Mouse (Mus musculus): ENCODE data around the gene Zfp462. TPM values are rescaled to one million over a fixed set of nuclear protein-coding genes. Genes with fewer than 3 reads are reported as not detected.
"Not testable (repeated sequence)": the region's sequence is repeated elsewhere in the genome, so short reads cannot be mapped to it uniquely, and the experiment has no call there.

Gene Zfp462
- total RNA-seq (2021): 10 to 100 TPM; 34.7 to 37.7 TPM
- long read RNA-seq, experiment 1, partial matches to known transcripts: 1 of 1 reads
- long read RNA-seq, experiment 1, other reads (novel, unspliced or antisense): 0 of 1 reads
- long read RNA-seq, experiment 2, partial matches to known transcripts: 3 of 8 reads
- long read RNA-seq, experiment 2, other reads (novel, unspliced or antisense): 5 of 8 reads

DNA sequence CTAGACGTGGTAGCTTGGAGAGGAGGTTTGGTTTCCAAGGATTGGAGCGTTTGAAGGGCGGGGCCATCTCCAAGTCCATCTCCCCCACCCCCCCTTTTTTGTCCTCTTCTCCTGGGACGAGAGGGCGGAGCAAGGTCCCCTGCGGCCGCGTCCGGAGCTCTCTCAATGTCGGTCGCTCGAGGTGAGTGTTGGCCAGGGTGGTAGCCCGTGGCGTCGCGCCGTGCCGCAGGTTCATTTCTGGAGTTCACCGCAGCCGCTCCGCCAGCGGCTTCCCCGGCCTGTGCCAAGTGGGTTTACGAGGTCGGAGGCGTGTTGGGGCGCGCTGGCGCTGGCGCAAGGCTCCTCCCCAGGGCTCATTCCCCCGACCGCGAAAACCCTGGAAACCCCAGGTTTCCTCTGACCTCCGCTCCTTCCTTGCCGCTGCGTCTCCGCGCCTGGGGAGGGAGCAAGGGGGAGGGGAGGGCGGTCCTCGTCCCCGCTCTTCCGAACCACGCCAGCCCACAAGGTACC lies at the start of gene Zfp462:
Gene Zfp462, plus strand, starts transcription at position 128 of the 510 bp plus-strand sequence.
- DNase-seq (ENCODE audit: low spot score in 2 of 2): peak; percentile 55 to 68

DNA sequence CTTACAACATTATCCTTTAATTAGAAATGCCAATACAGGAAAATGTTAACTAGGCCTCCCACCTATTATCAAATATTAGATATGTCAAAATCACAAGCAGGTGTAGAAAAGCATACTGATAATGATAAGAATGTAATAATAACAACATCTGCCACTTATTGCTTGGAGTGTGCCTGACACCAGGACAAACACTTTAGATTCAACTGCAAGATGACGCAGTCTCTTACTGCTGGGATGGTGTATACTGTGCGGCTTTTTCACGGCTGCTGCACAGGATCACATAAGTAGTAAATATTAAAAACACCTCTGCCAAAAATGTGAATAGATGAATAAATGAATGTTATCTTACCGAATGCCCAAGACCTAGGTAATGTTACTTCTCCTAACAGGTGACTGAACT lies 48.8 kb upstream of the Zfp462 start:
- no peak for DNase-seq (ENCODE audit: low spot score in 2 of 2)

- DNase-seq (ENCODE audit: low spot score in 2 of 2): peak in 1 of 2 experiments; percentile 15
Measured at GRCm38 (mm10) chr4:54904641-54905040, 40.2 kb upstream of the Zfp462 start.

- DNase-seq (ENCODE audit: low spot score in 2 of 2): no peak
Measured at GRCm38 (mm10) chr4:54905399-54905953, 39.4 kb upstream of the Zfp462 start.

- peak in 1 of 2 experiments; percentile 34 for DNase-seq (ENCODE audit: low spot score in 2 of 2)
Measured at GRCm38 (mm10) chr4:54910300-54910699, 34.5 kb upstream of the Zfp462 start.

- no peak for DNase-seq (ENCODE audit: low spot score in 2 of 2)
Measured at GRCm38 (mm10) chr4:54918276-54918675, 26.6 kb upstream of the Zfp462 start.

- no peak for DNase-seq (ENCODE audit: low spot score in 2 of 2)
Measured at GRCm38 (mm10) chr4:54923386-54923785, 21.5 kb upstream of the Zfp462 start.

- no peak for DNase-seq (ENCODE audit: low spot score in 2 of 2)
Measured at GRCm38 (mm10) chr4:54924306-54924705, 20.5 kb upstream of the Zfp462 start.

- not testable (repeated sequence) for DNase-seq (ENCODE audit: low spot score in 2 of 2)
Measured at GRCm38 (mm10) chr4:54926456-54926855, 18.4 kb upstream of the Zfp462 start.

DNA sequence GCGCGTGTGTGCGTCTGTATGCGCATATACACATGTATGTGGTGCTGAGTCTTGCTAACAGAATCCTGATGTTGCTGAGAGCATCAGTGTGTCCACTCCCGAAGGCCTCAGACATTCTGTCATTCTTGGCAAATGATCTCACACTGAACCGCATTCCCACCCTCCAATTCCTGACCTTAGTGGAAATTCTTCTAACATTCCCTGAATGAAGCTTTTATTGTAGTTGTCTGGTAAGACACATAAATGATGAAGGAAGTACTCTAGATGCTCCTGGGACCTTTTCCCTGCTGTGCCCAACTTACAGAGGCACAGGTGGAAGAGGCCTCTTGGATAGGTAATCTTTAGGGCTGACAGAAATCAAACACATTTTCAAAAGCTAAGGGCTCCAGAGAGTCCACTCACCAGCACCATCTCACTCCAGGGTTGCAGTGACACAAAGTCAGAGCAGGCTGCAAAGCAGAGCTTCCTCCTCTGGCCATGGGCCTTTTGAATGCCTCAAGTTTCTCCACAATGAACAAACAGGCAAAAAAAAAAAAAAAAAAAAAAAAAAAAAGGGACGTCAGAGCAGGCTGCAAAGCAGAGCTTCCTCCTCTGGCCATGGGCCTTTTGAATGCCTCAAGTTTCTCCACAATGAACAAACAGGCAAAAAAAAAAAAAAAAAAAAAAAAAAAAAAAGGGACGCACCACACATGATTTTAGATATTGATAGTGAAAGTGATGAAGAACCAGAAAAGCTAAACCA lies 17.4 kb upstream of the Zfp462 start:
- DNase-seq (ENCODE audit: low spot score in 2 of 2): not testable (repeated sequence)

DNA sequence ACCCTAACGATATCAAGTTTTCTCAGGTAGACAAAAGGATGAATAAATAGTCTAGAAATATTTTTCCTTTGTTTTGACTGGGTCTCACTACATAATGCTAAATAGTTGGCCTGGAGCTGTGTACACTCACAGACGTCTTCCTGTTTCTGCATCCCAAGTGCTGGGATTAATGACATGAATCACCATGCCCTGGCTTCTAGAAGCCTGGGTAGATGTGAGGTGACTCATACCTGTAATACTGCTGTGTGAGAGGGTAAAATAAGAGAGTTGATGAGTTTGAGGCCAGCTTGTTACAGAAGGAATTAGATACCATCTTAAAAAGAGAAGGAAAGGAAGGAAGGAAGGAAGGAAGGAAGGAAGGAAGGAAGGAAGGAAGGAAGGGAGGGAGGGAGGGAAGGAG lies 15.2 kb upstream of the Zfp462 start:
- no peak for DNase-seq (ENCODE audit: low spot score in 2 of 2)

DNA sequence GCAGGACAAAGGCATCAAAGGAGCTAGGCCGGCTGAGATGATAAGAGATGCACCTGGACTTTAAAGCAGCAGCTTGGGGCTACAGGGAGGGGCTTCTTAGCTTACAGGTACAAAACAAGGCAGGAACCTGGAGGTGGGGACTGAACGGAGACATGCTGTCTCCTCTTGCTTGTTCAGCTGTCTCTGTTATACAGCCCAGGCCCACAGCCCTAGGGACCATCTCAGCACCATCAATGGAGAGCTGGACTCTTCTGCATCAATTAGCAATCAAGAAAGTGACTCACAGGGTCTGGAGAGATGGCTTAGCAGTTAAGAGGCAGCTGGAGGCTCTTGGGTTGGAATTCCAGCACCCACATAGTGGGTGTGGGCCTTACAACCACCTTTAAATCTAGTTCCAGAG lies 12.2 kb upstream of the Zfp462 start:
- DNase-seq (ENCODE audit: low spot score in 2 of 2): no peak

DNA sequence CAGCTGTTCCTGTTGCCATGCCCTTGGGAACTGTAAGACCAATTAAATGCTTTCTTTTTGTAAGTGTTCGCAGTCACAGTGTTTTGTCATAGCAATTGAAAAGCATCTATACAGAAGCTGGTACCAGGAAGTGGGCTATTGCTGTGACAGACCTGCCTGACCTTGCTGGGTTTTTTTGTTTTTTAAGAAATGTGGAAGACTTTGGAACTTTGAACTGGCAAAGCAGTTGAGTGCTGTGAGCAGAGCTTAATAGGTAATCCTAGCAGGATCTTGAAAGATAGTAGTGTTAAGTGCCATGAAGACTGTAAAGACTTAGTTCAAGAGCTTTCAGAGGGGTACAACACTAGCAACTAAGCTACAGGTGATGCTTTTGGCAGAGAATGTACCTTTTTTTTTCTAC lies 7.7 kb upstream of the Zfp462 start:
- no peak for DNase-seq (ENCODE audit: low spot score in 2 of 2)

DNA sequence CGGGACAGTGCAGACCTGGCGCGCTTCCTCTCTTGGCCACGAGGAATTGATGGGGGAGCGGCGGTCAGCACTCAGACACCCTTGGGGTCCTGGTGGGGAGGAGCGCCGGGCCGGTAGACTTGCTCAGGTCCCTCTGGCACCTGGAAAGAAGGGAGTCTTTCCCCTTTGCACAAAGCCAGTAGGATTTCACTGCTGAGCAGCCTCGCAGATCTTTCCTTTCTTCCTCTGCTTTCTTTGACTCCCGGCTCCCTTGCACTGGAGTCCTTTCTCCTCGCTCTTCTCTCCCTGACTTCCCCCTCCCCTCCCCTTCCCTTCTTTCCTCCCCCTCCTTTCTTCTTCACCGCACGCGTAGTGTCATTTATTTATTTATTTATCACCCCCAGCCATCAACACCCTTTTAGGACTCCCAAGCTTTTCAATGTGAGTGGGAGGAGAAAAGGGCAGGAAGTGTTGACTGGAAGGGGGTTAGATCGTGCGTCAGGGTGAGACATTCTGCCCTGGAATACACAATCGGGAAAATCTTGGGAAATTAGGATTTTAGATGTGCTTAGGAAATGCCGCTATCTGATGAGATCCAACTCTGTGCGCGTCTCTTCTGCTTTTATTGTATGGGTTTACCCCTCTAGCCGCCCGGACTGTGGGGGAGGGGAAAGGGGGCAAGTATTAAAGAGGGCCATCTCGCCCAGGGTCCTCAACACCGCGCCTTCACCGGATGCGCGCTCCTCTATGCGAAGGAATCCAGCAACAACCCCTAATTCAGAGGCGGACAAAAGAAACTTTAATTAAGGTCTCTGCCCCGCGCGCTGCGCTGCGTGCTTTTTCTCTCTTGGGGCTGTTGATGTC lies 976 bp downstream of the Zfp462 start:
- DNase-seq (ENCODE audit: low spot score in 2 of 2): peak; percentile 38 to 41

- no peak for DNase-seq (ENCODE audit: low spot score in 2 of 2)
Measured at GRCm38 (mm10) chr4:54946662-54947055, 1.8 kb downstream of the Zfp462 start.

DNA sequence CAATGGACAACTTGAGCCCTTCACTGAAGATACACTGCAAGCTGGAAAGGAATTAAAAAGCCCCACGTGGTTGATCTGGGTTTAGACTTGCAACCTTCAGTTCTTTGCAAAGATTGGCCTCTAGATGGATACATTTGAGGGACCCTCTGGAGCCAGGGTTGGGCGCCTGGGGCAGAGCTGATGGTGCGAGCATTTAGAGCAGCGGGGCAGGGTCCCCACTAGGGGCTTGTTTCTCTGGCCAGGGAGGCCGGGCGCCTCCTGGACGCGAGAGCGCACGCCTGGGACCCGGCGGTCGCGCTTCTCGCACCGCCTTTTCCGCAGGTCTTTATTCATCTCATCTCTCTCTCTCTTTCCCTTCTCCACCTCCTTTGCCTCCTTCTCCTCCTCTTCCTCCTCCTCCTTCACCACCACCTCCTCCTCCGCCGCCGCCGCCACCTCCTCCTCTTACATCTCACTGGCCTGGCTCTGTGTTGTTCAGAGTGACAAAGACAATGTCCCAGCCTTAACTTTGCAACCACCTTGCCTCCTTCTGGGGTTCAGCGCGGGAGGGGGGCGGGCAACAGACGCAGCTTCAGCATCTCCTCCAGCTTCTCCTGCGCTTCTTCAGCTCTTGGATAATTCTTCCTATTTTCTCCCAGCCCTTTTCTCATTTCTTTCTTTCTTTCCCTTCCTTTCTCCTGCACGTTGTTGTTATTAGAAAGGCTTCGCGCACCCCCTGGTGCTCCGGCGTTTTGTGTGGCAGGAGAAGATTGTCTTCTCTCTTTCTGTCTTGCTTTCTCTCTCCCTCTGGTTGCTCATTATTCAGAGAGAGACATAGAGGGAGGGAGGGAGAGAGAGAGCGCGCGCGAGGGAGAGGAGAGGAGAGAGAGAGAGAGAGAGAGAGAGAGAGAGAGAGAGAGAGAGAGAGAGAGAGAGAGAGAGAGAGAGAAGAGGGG lies 2.5 kb downstream of the Zfp462 start:
- DNase-seq (ENCODE audit: low spot score in 2 of 2): peak in 1 of 2 experiments; percentile 46

DNA sequence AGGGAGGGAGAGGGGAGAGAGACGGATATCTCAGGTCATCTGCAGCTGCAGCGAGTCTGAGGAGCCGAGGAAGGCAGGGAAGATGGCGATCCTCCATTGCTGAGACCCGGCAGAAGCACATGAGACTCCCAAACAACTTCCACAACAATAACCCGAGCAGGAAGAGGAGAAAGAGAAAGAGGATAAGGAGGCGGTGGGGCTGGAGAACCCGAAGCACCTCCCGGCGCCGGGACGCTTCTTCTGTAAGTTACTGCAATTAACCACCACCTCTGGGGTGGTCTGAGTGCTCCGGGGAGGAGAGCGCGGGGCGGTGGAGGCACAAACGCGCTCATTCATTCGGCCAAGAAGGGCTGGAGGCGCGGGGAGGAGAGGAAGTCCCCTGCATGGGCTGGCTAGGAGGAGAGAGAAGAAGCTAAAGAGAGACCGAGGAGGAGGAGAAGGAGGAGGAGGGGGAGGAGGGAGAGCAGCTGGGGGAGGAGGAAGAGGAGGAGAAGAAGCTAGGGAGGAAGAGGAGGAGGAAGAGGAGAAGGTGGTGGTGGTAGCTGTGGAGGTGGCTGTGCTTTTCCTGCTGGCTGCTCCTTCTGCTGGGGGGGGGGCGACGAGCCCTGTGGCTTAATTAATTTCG lies 3.3 kb downstream of the Zfp462 start:
- DNase-seq (ENCODE audit: low spot score in 2 of 2): peak; percentile 44 to 56

DNA sequence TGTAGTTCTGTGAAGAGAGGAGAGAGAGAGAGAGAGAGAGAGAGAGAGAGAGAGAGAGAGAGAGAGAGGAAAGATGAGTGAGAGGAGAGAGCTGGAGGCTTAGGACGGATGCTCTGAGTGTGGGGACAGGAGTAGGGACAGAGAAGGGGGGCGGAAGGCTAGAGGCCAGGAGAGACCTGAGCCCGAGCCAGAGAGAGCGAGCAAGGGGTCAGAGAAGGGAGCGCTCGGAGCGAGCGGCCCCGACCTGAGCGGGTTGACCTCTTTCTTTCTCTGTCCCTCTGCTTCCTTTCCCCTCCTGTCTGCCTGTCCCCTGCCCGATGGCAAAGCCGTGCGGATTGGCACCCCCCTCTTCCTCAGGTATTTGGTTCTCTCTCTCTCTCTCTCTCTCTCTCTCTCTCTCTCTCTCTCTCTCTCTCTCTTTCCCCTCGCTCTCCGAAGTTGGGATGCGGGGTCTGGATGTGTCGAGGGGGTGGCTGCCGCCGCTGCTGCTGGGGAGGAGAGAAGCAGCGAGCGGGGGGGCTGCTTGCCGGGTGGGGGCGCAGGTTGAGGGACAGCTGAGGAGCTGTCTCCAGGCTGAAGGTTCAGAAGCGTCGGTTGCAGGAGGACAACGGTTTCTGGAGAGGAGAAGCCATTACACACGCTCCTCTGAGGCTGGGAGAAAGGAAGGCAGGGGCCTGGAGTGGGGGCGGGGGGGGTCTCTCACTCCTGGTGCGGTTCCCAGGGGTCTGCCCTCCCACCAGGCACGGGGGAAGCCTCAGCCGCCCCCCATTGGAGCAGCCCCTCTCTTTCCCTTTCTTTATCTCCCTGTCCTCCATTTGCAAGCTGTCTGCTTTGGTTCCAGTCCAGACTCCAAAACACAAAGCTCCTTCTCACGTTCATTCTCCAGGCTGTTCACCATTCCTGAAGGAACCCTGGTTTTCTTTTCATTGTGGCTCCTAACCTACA lies 4.0 kb downstream of the Zfp462 start:
- DNase-seq (ENCODE audit: low spot score in 2 of 2): peak in 1 of 2 experiments; percentile 53

DNA sequence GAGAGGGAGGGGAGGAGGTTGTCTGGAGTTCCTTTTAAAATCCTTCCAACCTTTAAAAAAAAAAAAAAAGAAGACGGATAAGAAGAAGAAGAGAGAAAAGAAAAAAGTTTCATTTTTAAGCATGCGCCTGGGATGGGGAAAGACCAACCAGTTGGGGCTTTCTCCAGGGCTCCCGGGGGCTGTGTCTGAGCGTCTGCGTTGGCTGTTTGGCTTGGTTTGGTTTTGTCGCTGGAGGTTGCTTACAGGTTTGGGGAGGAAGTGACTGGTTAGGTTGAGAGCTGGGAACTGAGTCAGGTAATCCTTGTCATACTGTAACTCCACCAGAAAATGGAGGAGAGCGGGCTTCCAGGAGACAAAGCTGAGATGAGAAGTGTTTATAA lies 4.7 kb downstream of the Zfp462 start:
- no peak for DNase-seq (ENCODE audit: low spot score in 2 of 2)
